Mouse (Mus musculus): ENCODE data around the gene Faxc. TPM values are rescaled to one million over a fixed set of nuclear protein-coding genes. Genes with fewer than 3 reads are reported as not detected.
A peak's percentile ranks its signal among the peaks of the same experiment; 100 is the strongest.

Faxc gene
- 29.6 and 31.2 TPM in 2 replicates for polyA plus RNA-seq (2014; fragmentation: Nextera tagmentation; extraction: Ambion mirVana)

- Histone ChIP-seq H3K27me3 (ENCODE audit: control insufficient read depth, insufficient read depth, low read length) (no peaks in the 10 kb centered on the region), H3K9ac (peak within 1 kb of the TSS; percentile 99), H3K27ac (peak within 1 kb of the TSS; percentile 99), H3K4me1 (replicated peaks; ENCODE audit: control insufficient read depth, insufficient read depth, low read length) (peaks cover 21% of the 10 kb centered on the region), H3K9me3 (ENCODE audit: control insufficient read depth, low read length) (no peaks in the 10 kb centered on the region), H3K4me2 (replicated peaks) (peak within 1 kb of the TSS; percentile 79), H3K36me3 (replicated peaks; ENCODE audit: control insufficient read depth, insufficient read depth) (no peaks in the 10 kb centered on the region), H3K4me3 (replicated peaks; ENCODE audit: low read length) (peak within 1 kb of the TSS; percentile 73)
- 1% methylated on average over 73 of the region's 83 CpGs for WGBS
- ATAC-seq (ENCODE audit: low FRiP score) (peak; percentile 91), DNase-seq (ENCODE audit: low spot score) (peak; percentile 72)
Measured at GRCm38 (mm10) chr4:21930971-21931771, at the start of gene Faxc. Gene Faxc, plus strand, starts transcription at chr4:21931329.

GRCm38 (mm10) chr4:21882806-21883205 is 48.3 kb upstream of the Faxc start:
- Histone ChIP-seq H3K36me3 (replicated peaks; ENCODE audit: control insufficient read depth, insufficient read depth) (no peaks in the 10 kb centered on the region), H3K4me2 (replicated peaks) (no peak overlapping the region), H3K9ac (no peak overlapping the region), H3K4me3 (replicated peaks; ENCODE audit: low read length) (no peak overlapping the region), H3K27ac (no peak overlapping the region), H3K27me3 (ENCODE audit: control insufficient read depth, insufficient read depth, low read length) (no peaks in the 10 kb centered on the region), H3K4me1 (replicated peaks; ENCODE audit: control insufficient read depth, insufficient read depth, low read length) (peaks cover 7% of the 10 kb centered on the region), H3K9me3 (ENCODE audit: control insufficient read depth, low read length) (no peaks in the 10 kb centered on the region)
- no peak for ATAC-seq (ENCODE audit: low FRiP score)
- 93% methylated on average over 6 of the region's 6 CpGs for WGBS
- no peak for DNase-seq (ENCODE audit: low spot score)

GRCm38 (mm10) chr4:21885831-21886230 is 45.3 kb upstream of the Faxc start:
- Histone ChIP-seq H3K9ac (no peak overlapping the region), H3K9me3 (ENCODE audit: control insufficient read depth, low read length) (no peaks in the 10 kb centered on the region), H3K27me3 (ENCODE audit: control insufficient read depth, insufficient read depth, low read length) (no peaks in the 10 kb centered on the region), H3K4me3 (replicated peaks; ENCODE audit: low read length) (no peak overlapping the region), H3K27ac (no peak overlapping the region), H3K4me1 (replicated peaks; ENCODE audit: control insufficient read depth, insufficient read depth, low read length) (no peaks in the 10 kb centered on the region), H3K4me2 (replicated peaks) (no peak overlapping the region), H3K36me3 (replicated peaks; ENCODE audit: control insufficient read depth, insufficient read depth) (no peaks in the 10 kb centered on the region)
- DNase-seq (ENCODE audit: low spot score), result no peak
- 85% methylated on average over 8 of the region's 8 CpGs for WGBS
- ATAC-seq (ENCODE audit: low FRiP score), result no peak

GRCm38 (mm10) chr4:21931772-21932630 is 872 bp downstream of the Faxc start:
- Histone ChIP-seq H3K9ac (peak overlapping the region; percentile 99), H3K27me3 (ENCODE audit: control insufficient read depth, insufficient read depth, low read length) (no peaks in the 10 kb centered on the region), H3K36me3 (replicated peaks; ENCODE audit: control insufficient read depth, insufficient read depth) (peaks cover 8% of the 10 kb centered on the region), H3K4me3 (replicated peaks; ENCODE audit: low read length) (peak overlapping the region; percentile 73), H3K4me2 (replicated peaks) (peak overlapping the region; percentile 79), H3K9me3 (ENCODE audit: control insufficient read depth, low read length) (no peaks in the 10 kb centered on the region), H3K27ac (peak overlapping the region; percentile 99), H3K4me1 (replicated peaks; ENCODE audit: control insufficient read depth, insufficient read depth, low read length) (peaks cover 21% of the 10 kb centered on the region)
- 7% methylated on average over 23 of the region's 23 CpGs for WGBS
- peak; percentile 46 for ATAC-seq (ENCODE audit: low FRiP score)
- DNase-seq (ENCODE audit: low spot score), result peak; percentile 44

- DNase-seq (ENCODE audit: low spot score), result no peak
- 93% methylated on average over 2 of the region's 2 CpGs for WGBS
- Histone ChIP-seq H3K9me3 (ENCODE audit: control insufficient read depth, low read length) (no peaks in the 10 kb centered on the region), H3K27ac (no peak overlapping the region), H3K4me1 (replicated peaks; ENCODE audit: control insufficient read depth, insufficient read depth, low read length) (peaks cover 21% of the 10 kb centered on the region), H3K27me3 (ENCODE audit: control insufficient read depth, insufficient read depth, low read length) (no peaks in the 10 kb centered on the region), H3K36me3 (replicated peaks; ENCODE audit: control insufficient read depth, insufficient read depth) (peaks cover 16% of the 10 kb centered on the region), H3K9ac (no peak overlapping the region), H3K4me2 (replicated peaks) (no peak overlapping the region), H3K4me3 (replicated peaks; ENCODE audit: low read length) (no peak overlapping the region)
- ATAC-seq (ENCODE audit: low FRiP score), result no peak
Measured at GRCm38 (mm10) chr4:21935378-21935777, 4.2 kb downstream of the Faxc start.

GRCm38 (mm10) chr4:21936424-21936823 is 5.3 kb downstream of the Faxc start:
- ATAC-seq (ENCODE audit: low FRiP score) (no peak), DNase-seq (ENCODE audit: low spot score) (no peak)
- no peak overlapping the region for H3K4me2 ChIP-seq (replicated peaks)
- 95% methylated on average over 9 of the region's 9 CpGs for WGBS
- peaks cover 16% of the 10 kb centered on the region for H3K36me3 ChIP-seq (replicated peaks; ENCODE audit: control insufficient read depth, insufficient read depth)
- H3K9ac ChIP-seq, result no peak overlapping the region
- H3K9me3 ChIP-seq (ENCODE audit: control insufficient read depth, low read length), result no peaks in the 10 kb centered on the region
- H3K27ac ChIP-seq, result no peak overlapping the region
- H3K4me1 ChIP-seq (replicated peaks; ENCODE audit: control insufficient read depth, insufficient read depth, low read length), result peaks cover 21% of the 10 kb centered on the region
- no peaks in the 10 kb centered on the region for H3K27me3 ChIP-seq (ENCODE audit: control insufficient read depth, insufficient read depth, low read length)
- H3K4me3 ChIP-seq (replicated peaks; ENCODE audit: low read length), result no peak overlapping the region

- WGBS, result 88% methylated on average over 8 of the region's 8 CpGs
- DNase-seq (ENCODE audit: low spot score) (no peak), ATAC-seq (ENCODE audit: low FRiP score) (no peak)
- H3K36me3 ChIP-seq (replicated peaks; ENCODE audit: control insufficient read depth, insufficient read depth), result peaks cover 20% of the 10 kb centered on the region
- no peak overlapping the region for H3K27ac ChIP-seq
- no peak overlapping the region for H3K4me2 ChIP-seq (replicated peaks)
- H3K9ac ChIP-seq, result no peak overlapping the region
- no peak overlapping the region for H3K4me3 ChIP-seq (replicated peaks; ENCODE audit: low read length)
- H3K27me3 ChIP-seq (ENCODE audit: control insufficient read depth, insufficient read depth, low read length), result no peaks in the 10 kb centered on the region
- peaks cover 15% of the 10 kb centered on the region for H3K4me1 ChIP-seq (replicated peaks; ENCODE audit: control insufficient read depth, insufficient read depth, low read length)
- H3K9me3 ChIP-seq (ENCODE audit: control insufficient read depth, low read length), result no peaks in the 10 kb centered on the region
Measured at GRCm38 (mm10) chr4:21937890-21938289, 6.8 kb downstream of the Faxc start.

- Histone ChIP-seq H3K27me3 (ENCODE audit: control insufficient read depth, insufficient read depth, low read length) (no peaks in the 10 kb centered on the region), H3K9me3 (ENCODE audit: control insufficient read depth, low read length) (no peaks in the 10 kb centered on the region), H3K27ac (no peak overlapping the region), H3K4me2 (replicated peaks) (no peak overlapping the region), H3K4me3 (replicated peaks; ENCODE audit: low read length) (no peak overlapping the region), H3K36me3 (replicated peaks; ENCODE audit: control insufficient read depth, insufficient read depth) (peaks cover 51% of the 10 kb centered on the region), H3K9ac (no peak overlapping the region), H3K4me1 (replicated peaks; ENCODE audit: control insufficient read depth, insufficient read depth, low read length) (no peaks in the 10 kb centered on the region)
- DNase-seq (ENCODE audit: low spot score), result no peak
- WGBS, result 94% methylated on average over 3 of the region's 3 CpGs
- ATAC-seq (ENCODE audit: low FRiP score), result no peak
Measured at GRCm38 (mm10) chr4:21944672-21945071, 13.5 kb downstream of the Faxc start.

- Histone ChIP-seq H3K4me2 (replicated peaks) (no peak overlapping the region), H3K4me3 (replicated peaks; ENCODE audit: low read length) (no peak overlapping the region), H3K27me3 (ENCODE audit: control insufficient read depth, insufficient read depth, low read length) (no peaks in the 10 kb centered on the region), H3K36me3 (replicated peaks; ENCODE audit: control insufficient read depth, insufficient read depth) (peaks cover 63% of the 10 kb centered on the region), H3K4me1 (replicated peaks; ENCODE audit: control insufficient read depth, insufficient read depth, low read length) (no peaks in the 10 kb centered on the region), H3K27ac (0 out of 2 replicates have a peak overlapping the region, but pooled peaks have one; percentile 49), H3K9me3 (ENCODE audit: control insufficient read depth, low read length) (no peaks in the 10 kb centered on the region), H3K9ac (no peak overlapping the region)
- no peak for ATAC-seq (ENCODE audit: low FRiP score)
- peak; percentile 72 for DNase-seq (ENCODE audit: low spot score)
- WGBS, result 46% methylated on average over 6 of the region's 6 CpGs
Measured at GRCm38 (mm10) chr4:21951444-21951843, 20.3 kb downstream of the Faxc start.

Data from hindbrain, embryonic 14.5 days (tissue).